Mouse (Mus musculus): ENCODE data around the gene Pigk.

The Pigk gene

GRCm38 (mm10) chr3:152905026-152905425, 191.1 kb downstream of the Pigk start:
- no peak for DNase-seq (ENCODE audit: low read depth)

- DNase-seq (ENCODE audit: low read depth): no peak
Measured at GRCm38 (mm10) chr3:152905800-152906199, 191.9 kb downstream of the Pigk start.

GRCm38 (mm10) chr3:152907087-152907486, 193.2 kb downstream of the Pigk start:
- no peak for DNase-seq (ENCODE audit: low read depth)

GRCm38 (mm10) chr3:152907683-152908082, 193.8 kb downstream of the Pigk start:
- DNase-seq (ENCODE audit: low read depth): peak; percentile 78

- peak; percentile 27 for DNase-seq (ENCODE audit: low read depth)
Measured at GRCm38 (mm10) chr3:152911578-152911977, 197.7 kb downstream of the Pigk start.

- peak; percentile 95 for DNase-seq (ENCODE audit: low read depth)
Measured at GRCm38 (mm10) chr3:152912216-152913101, 198.6 kb downstream of the Pigk start.

GRCm38 (mm10) chr3:152913150-152913549, 199.2 kb downstream of the Pigk start:
- DNase-seq (ENCODE audit: low read depth): no peak

- DNase-seq (ENCODE audit: low read depth): peak; percentile 56
Measured at GRCm38 (mm10) chr3:152913625-152914024, 199.7 kb downstream of the Pigk start.

GRCm38 (mm10) chr3:152914376-152914775, 200.5 kb downstream of the Pigk start:
- DNase-seq (ENCODE audit: low read depth): no peak

- DNase-seq (ENCODE audit: low read depth): peak; percentile 82
Measured at GRCm38 (mm10) chr3:152917579-152917978, 203.7 kb downstream of the Pigk start.

- peak; percentile 65 for DNase-seq (ENCODE audit: low read depth)
Measured at GRCm38 (mm10) chr3:152919101-152919500, 205.2 kb downstream of the Pigk start.

GRCm38 (mm10) chr3:152920365-152920764, 206.5 kb downstream of the Pigk start:
- DNase-seq (ENCODE audit: low read depth): peak; percentile 85

- DNase-seq (ENCODE audit: low read depth): no peak
Measured at GRCm38 (mm10) chr3:152923530-152923929, 209.6 kb downstream of the Pigk start.

GRCm38 (mm10) chr3:152925364-152925763, 211.5 kb downstream of the Pigk start:
- no peak for DNase-seq (ENCODE audit: low read depth)

- peak; percentile 70 for DNase-seq (ENCODE audit: low read depth)
Measured at GRCm38 (mm10) chr3:152926166-152926565, 212.3 kb downstream of the Pigk start.

GRCm38 (mm10) chr3:152928287-152928975, 214.5 kb downstream of the Pigk start:
- peak; percentile 83 for DNase-seq (ENCODE audit: low read depth)

- peak; percentile 77 for DNase-seq (ENCODE audit: low read depth)
Measured at GRCm38 (mm10) chr3:152929256-152929787, 215.4 kb downstream of the Pigk start.

GRCm38 (mm10) chr3:152929788-152930281, 215.9 kb downstream of the Pigk start:
- peak; percentile 87 for DNase-seq (ENCODE audit: low read depth)

- DNase-seq (ENCODE audit: low read depth): peak; percentile 34
Measured at GRCm38 (mm10) chr3:152931354-152931753, 217.5 kb downstream of the Pigk start.

GRCm38 (mm10) chr3:152932096-152932495, 218.2 kb downstream of the Pigk start:
- peak; percentile 63 for DNase-seq (ENCODE audit: low read depth)

- no peak for DNase-seq (ENCODE audit: low read depth)
Measured at GRCm38 (mm10) chr3:152932544-152932943, 218.6 kb downstream of the Pigk start.

GRCm38 (mm10) chr3:152933737-152934136, 219.8 kb downstream of the Pigk start:
- no peak for DNase-seq (ENCODE audit: low read depth)

GRCm38 (mm10) chr3:152936313-152936712, 222.4 kb downstream of the Pigk start:
- no peak for DNase-seq (ENCODE audit: low read depth)

Measured in induced T-regulatory cell, adult 2 months (primary cell).